Mouse (Mus musculus) brown adipose tissue, adult 24 weeks (tissue): Measurements from ENCODE around the gene Chd1. TPM values are rescaled to one million over a fixed set of nuclear protein-coding genes. Genes with fewer than 3 reads are reported as not detected.

Experiments used
- H3K27ac ChIP-seq: fragments of 200-500 bp; replicated peaks from 2 replicates; pipeline ENCODE4 v1.5.1; 2012; ENCODE audit warnings: low read depth, mild to moderate bottlenecking, low read length
- H3K4me1 ChIP-seq: fragments of 200-500 bp; 2 replicates; pipeline ENCODE4 v1.6.1; 2012; ENCODE audit warnings: low read length, mixed read lengths; ENCODE audit not compliant: control insufficient read depth, insufficient read depth, insufficient read length
- H3K4me3 ChIP-seq: fragments of 200-500 bp; 2 replicates; pipeline ENCODE4 v1.5.1; 2012; ENCODE audit warnings: low read depth, mild to moderate bottlenecking, low read length, moderate library complexity; ENCODE audit not compliant: insufficient read depth
- polyA plus RNA-seq: library from polyadenylated mRNA; stranded (reverse); fragments of >200 nt; gene quantifications from 2 replicates; pipeline ENCODE4 v1.2.4, GENCODE M21; 2012; ENCODE audit not compliant: missing spikeins, insufficient read depth, insufficient read length

The Chd1 gene
- polyA plus RNA-seq, 1 experiment, result 13.2 TPM

- Histone ChIP-seq H3K4me1 (peaks cover 3% of the 10 kb centered on the region), H3K4me3 (no peak overlapping the region), H3K27ac (no peak overlapping the region)
Observed at GRCm38 (mm10) chr17:15773956-15774355, 69.2 kb downstream of the Chd1 start.

GRCm38 (mm10) chr17:15774565-15775215 lies 69.9 kb downstream of the Chd1 start:
- H3K4me3 ChIP-seq, result no peak overlapping the region
- peaks cover 3% of the 10 kb centered on the region for H3K4me1 ChIP-seq
- no peak overlapping the region for H3K27ac ChIP-seq

GRCm38 (mm10) chr17:15776349-15776748 lies 71.6 kb downstream of the Chd1 start:
- H3K4me1 ChIP-seq, result no peaks in the 10 kb centered on the region
- H3K4me3 ChIP-seq, result no peak overlapping the region
- H3K27ac ChIP-seq, result no peak overlapping the region

GRCm38 (mm10) chr17:15777979-15778378 lies 73.2 kb downstream of the Chd1 start:
- Histone ChIP-seq H3K4me1 (no peaks in the 10 kb centered on the region), H3K4me3 (no peak overlapping the region), H3K27ac (no peak overlapping the region)

- Histone ChIP-seq H3K4me1 (no peaks in the 10 kb centered on the region), H3K4me3 (no peak overlapping the region), H3K27ac (no peak overlapping the region)
Observed at GRCm38 (mm10) chr17:15787036-15787435, 82.3 kb downstream of the Chd1 start.

- H3K27ac ChIP-seq, result no peak overlapping the region
- H3K4me1 ChIP-seq, result no peaks in the 10 kb centered on the region
- H3K4me3 ChIP-seq, result no peak overlapping the region
Observed at GRCm38 (mm10) chr17:15790716-15791115, 85.9 kb downstream of the Chd1 start.

- no peak overlapping the region for H3K4me3 ChIP-seq
- H3K4me1 ChIP-seq, result 0 out of 2 replicates have a peak, but pooled peaks cover 2% of the 10 kb centered on the region
- no peak overlapping the region for H3K27ac ChIP-seq
Observed at GRCm38 (mm10) chr17:15799195-15799793, 94.5 kb downstream of the Chd1 start.

- Histone ChIP-seq H3K27ac (no peak overlapping the region), H3K4me3 (no peak overlapping the region), H3K4me1 (peaks cover 8% of the 10 kb centered on the region)
Observed at GRCm38 (mm10) chr17:15804008-15804812, 99.4 kb downstream of the Chd1 start.

GRCm38 (mm10) chr17:15807295-15807984 lies 102.7 kb downstream of the Chd1 start:
- Histone ChIP-seq H3K27ac (no peak overlapping the region), H3K4me3 (no peak overlapping the region), H3K4me1 (peaks cover 17% of the 10 kb centered on the region)

GRCm38 (mm10) chr17:15808015-15808414 lies 103.2 kb downstream of the Chd1 start:
- H3K27ac ChIP-seq, result no peak overlapping the region
- H3K4me3 ChIP-seq, result no peak overlapping the region
- H3K4me1 ChIP-seq, result peaks cover 22% of the 10 kb centered on the region

GRCm38 (mm10) chr17:15808468-15809374 lies 104.0 kb downstream of the Chd1 start:
- Histone ChIP-seq H3K4me1 (peaks cover 22% of the 10 kb centered on the region), H3K27ac (peak overlapping the region; percentile 39; the same call in 1 of the 2 replicates), H3K4me3 (no peak overlapping the region)

- H3K27ac ChIP-seq, result 0 out of 2 replicates have a peak overlapping the region, but pooled peaks have one; percentile 47
- H3K4me1 ChIP-seq, result peaks cover 32% of the 10 kb centered on the region
- H3K4me3 ChIP-seq, result no peak overlapping the region
Observed at GRCm38 (mm10) chr17:15809949-15810348, 105.2 kb downstream of the Chd1 start.

- Histone ChIP-seq H3K4me3 (no peak overlapping the region), H3K27ac (0 out of 2 replicates have a peak overlapping the region, but pooled peaks have one; percentile 33), H3K4me1 (peaks cover 39% of the 10 kb centered on the region)
Observed at GRCm38 (mm10) chr17:15812136-15812778, 107.5 kb downstream of the Chd1 start.
